14 mouse cellular contexts compared by ENCODE assay signal in genomic region chr5:137455866-137456591, GRCm38 (mm10). TPM values are rescaled to one million over a fixed set of nuclear protein-coding genes. Genes with fewer than 3 reads are reported as not detected.
DNase-seq lines count a peak whose midpoint lies in the region; ATAC-seq and TF ChIP-seq lines count a peak whose summit lies in the region.
"Had no signal": no experiment of that assay in that cellular context is flagged by ENCODE, and none has a peak within 500 bp of the region (broad histone marks: within the 10 kb centered on the region; RNA-seq: fewer than 3 reads in every experiment).

No protein-coding gene starts in this region.

- H3K4me3 ChIP-seq in lung, embryonic 14.5 days (ENCODE audit: low read depth, low read length) = no peak overlapping the region
- H3K4me3 ChIP-seq in stomach, postnatal 0 days (ENCODE audit: low read depth, low read length) = no peak overlapping the region
- H3K4me3 ChIP-seq in hindbrain, embryonic 14.5 days (replicated peaks; ENCODE audit: low read length) = no peak overlapping the region
- H3K4me3 ChIP-seq: heart, embryonic 12.5 days; limb, embryonic 10.5 days; midbrain, embryonic 13.5 days; neural tube, embryonic 15.5 days had no signal

- H3K36me3 ChIP-seq in lung, embryonic 14.5 days (ENCODE audit: insufficient read depth) = no peaks in the 10 kb centered on the region
- no peaks in the 10 kb centered on the region for H3K36me3 ChIP-seq in stomach, postnatal 0 days (ENCODE audit: control insufficient read depth, insufficient read depth, low read length)
- H3K36me3 ChIP-seq in hindbrain, embryonic 14.5 days (replicated peaks; ENCODE audit: control insufficient read depth, insufficient read depth) = no peaks in the 10 kb centered on the region
- H3K36me3 ChIP-seq: heart, embryonic 12.5 days; limb, embryonic 10.5 days; midbrain, embryonic 13.5 days; neural tube, embryonic 15.5 days had no signal

- H3K9ac ChIP-seq in lung, embryonic 14.5 days = no peak overlapping the region
- H3K9ac ChIP-seq in stomach, postnatal 0 days (ENCODE audit: low read length) = no peak overlapping the region
- no peak overlapping the region for H3K9ac ChIP-seq in hindbrain, embryonic 14.5 days
- H3K9ac ChIP-seq: heart, embryonic 12.5 days; midbrain, embryonic 13.5 days; neural tube, embryonic 15.5 days had no signal

- no peaks in the 10 kb centered on the region for H3K9me3 ChIP-seq in lung, embryonic 14.5 days (ENCODE audit: low read depth, low read length)
- no peaks in the 10 kb centered on the region for H3K9me3 ChIP-seq in stomach, postnatal 0 days (ENCODE audit: control insufficient read depth, low read length)
- H3K9me3 ChIP-seq in hindbrain, embryonic 14.5 days (ENCODE audit: control insufficient read depth, low read length) = no peaks in the 10 kb centered on the region
- H3K9me3 ChIP-seq: heart, embryonic 12.5 days; limb, embryonic 10.5 days; midbrain, embryonic 13.5 days; neural tube, embryonic 15.5 days had no signal

- 38% methylated on average over 7 of the region's 7 CpGs for WGBS in lung, embryonic 14.5 days
- WGBS in stomach, postnatal 0 days = 40% methylated on average over 7 of the region's 7 CpGs
- WGBS in hindbrain, embryonic 14.5 days = 64% methylated on average over 7 of the region's 7 CpGs

- peak; percentile 22 for DNase-seq in urinary bladder, postnatal 14 days (ENCODE audit: low spot score)
- DNase-seq in urinary bladder, postnatal 4 days (ENCODE audit: low spot score in 2 of 2) = no peak
- DNase-seq in kidney, postnatal 36 days = peak; percentile 44 to 69
- peak; percentile 69 for DNase-seq in lung, embryonic 14.5 days
- peak; percentile 79 for DNase-seq in stomach, postnatal 0 days (ENCODE audit: low spot score)
- no peak for DNase-seq in thymus, postnatal 14 days
- no peak for DNase-seq in hindbrain, embryonic 14.5 days (ENCODE audit: low spot score)
- no peak for DNase-seq in adrenal gland, adult 18-20 months (ENCODE audit: low spot score in 2 of 2)
- DNase-seq: right cerebral cortex, postnatal 14 days; thymus, postnatal 36 days had no signal

- peak overlapping the region; percentile 2; the same call in 1 of the 2 replicates for H3K27ac ChIP-seq in lung, embryonic 14.5 days (ENCODE audit: low read depth)
- H3K27ac ChIP-seq in stomach, postnatal 0 days (replicated peaks) = no peak overlapping the region
- no peak overlapping the region for H3K27ac ChIP-seq in hindbrain, embryonic 14.5 days
- H3K27ac ChIP-seq: limb, embryonic 10.5 days; midbrain, embryonic 13.5 days; neural tube, embryonic 15.5 days had no signal

- TF ChIP-seq CTCF in lung, embryonic 14.5 days (IDR thresholded peaks at IDR 0.05; ENCODE audit: low read depth) = peak; percentile 30; the same call in 1 of the 2 replicates
- TF ChIP-seq CTCF in stomach, postnatal 0 days (IDR thresholded peaks at IDR 0.05; ENCODE audit: low read depth) = peak; percentile 60

- TF ChIP-seq EP300 in stomach, postnatal 0 days (optimal IDR thresholded peaks at IDR 0.05) = no peak

- no peaks in the 10 kb centered on the region for H3K4me1 ChIP-seq in lung, embryonic 14.5 days (ENCODE audit: insufficient read depth)
- H3K4me1 ChIP-seq in stomach, postnatal 0 days (replicated peaks; ENCODE audit: control insufficient read depth, insufficient read depth) = no peaks in the 10 kb centered on the region
- no peaks in the 10 kb centered on the region for H3K4me1 ChIP-seq in hindbrain, embryonic 14.5 days (replicated peaks; ENCODE audit: control insufficient read depth, insufficient read depth, low read length)
- H3K4me1 ChIP-seq: heart, embryonic 12.5 days; midbrain, embryonic 13.5 days; neural tube, embryonic 15.5 days had no signal

- H3K4me2 ChIP-seq in lung, embryonic 14.5 days = no peak overlapping the region
- H3K4me2 ChIP-seq in stomach, postnatal 0 days (replicated peaks; ENCODE audit: low read depth) = no peak overlapping the region
- no peak overlapping the region for H3K4me2 ChIP-seq in hindbrain, embryonic 14.5 days (replicated peaks)
- H3K4me2 ChIP-seq: heart, embryonic 12.5 days; midbrain, embryonic 13.5 days; neural tube, embryonic 15.5 days had no signal

- peak; percentile 81 for ATAC-seq in lung, embryonic 14.5 days (ENCODE audit: insufficient read depth)
- peak; percentile 95 for ATAC-seq in stomach, postnatal 0 days (ENCODE audit: low FRiP score, low TSS enrichment)
- ATAC-seq in hindbrain, embryonic 14.5 days (ENCODE audit: low FRiP score) = no peak
- ATAC-seq: midbrain, embryonic 13.5 days had no signal

- no peaks in the 10 kb centered on the region for H3K27me3 ChIP-seq in lung, embryonic 14.5 days (ENCODE audit: insufficient read depth, low read length)
- no peaks in the 10 kb centered on the region for H3K27me3 ChIP-seq in stomach, postnatal 0 days (ENCODE audit: control insufficient read depth, insufficient read depth, low read length)
- H3K27me3 ChIP-seq in hindbrain, embryonic 14.5 days (ENCODE audit: control insufficient read depth, insufficient read depth, low read length) = no peaks in the 10 kb centered on the region
- H3K27me3 ChIP-seq: heart, embryonic 12.5 days; midbrain, embryonic 13.5 days; neural tube, embryonic 15.5 days had no signal

RNA-seq across cellular contexts. Expression of gene Zan, which starts 20.8 kb away (rescaled TPM):
- polyA plus RNA-seq in lung, embryonic 14.5 days (2014; fragmentation: Nextera tagmentation; extraction: Ambion mirVana) = 0.18 and 0.24 TPM in 2 replicates
- polyA plus RNA-seq in stomach, postnatal 0 days (2015; fragmentation: Nextera tagmentation; extraction: Ambion mirVana) = 0.79 and 0.96 TPM in 2 replicates
- 0.14 and 0.17 TPM in 2 replicates for polyA plus RNA-seq in hindbrain, embryonic 14.5 days (2014; fragmentation: Nextera tagmentation; extraction: Ambion mirVana)
- total RNA-seq in adrenal gland, adult 18-20 months (2021) = not detected

RNA-seq across cellular contexts. Expression of gene Pop7, which starts 46.3 kb away (rescaled TPM):
- 54.3 and 58.4 TPM in 2 replicates for polyA plus RNA-seq in lung, embryonic 14.5 days (2014; fragmentation: Nextera tagmentation; extraction: Ambion mirVana)
- 37.9 and 39.9 TPM in 2 replicates for polyA plus RNA-seq in stomach, postnatal 0 days (2015; fragmentation: Nextera tagmentation; extraction: Ambion mirVana)
- polyA plus RNA-seq in hindbrain, embryonic 14.5 days (2014; fragmentation: Nextera tagmentation; extraction: Ambion mirVana) = 78.4 and 87.3 TPM in 2 replicates
- 10 to 100 TPM; 23.5 to 24.7 TPM for total RNA-seq in adrenal gland, adult 18-20 months (2021)

Comparison
In these comparisons a context has a peak if more than half of its experiments do, and no peak if none do; other contexts are left out.
1. DNase-seq: peak in urinary bladder, postnatal 14 days (single experiment), kidney, postnatal 36 days (2 of 2), lung, embryonic 14.5 days (single experiment) and stomach, postnatal 0 days (single experiment); none in urinary bladder, postnatal 4 days (0 of 2), thymus, postnatal 14 days (single experiment), hindbrain, embryonic 14.5 days (single experiment) and adrenal gland, adult 18-20 months (0 of 2).